Mouse (Mus musculus) thymus, adult 2 months (tissue): Measurements from ENCODE around the gene Gm42791.

Experiments used
- CTCF ChIP-seq: fragments of 200-500 bp; IDR thresholded peaks from 2 replicates; pipeline ENCODE4 v1.5.1; 2012; ENCODE audit warnings: mild to moderate bottlenecking, control low read depth, low read length, moderate library complexity, borderline replicate concordance; ENCODE audit not compliant: control insufficient read depth, poor library complexity, insufficient read depth; ENCODE audit errors: extremely low read depth
- POLR2A ChIP-seq: fragments of 200-500 bp; IDR thresholded peaks from 2 replicates; pipeline ENCODE4 v1.6.1; 2012; ENCODE audit warnings: mild to moderate bottlenecking, low read length, control low read depth, moderate library complexity; ENCODE audit not compliant: control insufficient read depth, poor library complexity, insufficient read depth; ENCODE audit errors: extremely low read depth

- TF ChIP-seq CTCF (no peak), POLR2A (no peak)
Measured at GRCm38 (mm10) chr5:148908191-148909056, 86.5 kb downstream of the Gm42791 start.
